Mouse (Mus musculus) hindbrain, embryonic 14.5 days (tissue): ENCODE results near the gene Xntrpc. TPM values are rescaled to one million over a fixed set of nuclear protein-coding genes. Genes with fewer than 3 reads are reported as not detected.
A peak's percentile ranks its signal among the peaks of the same experiment; 100 is the strongest.

Experiments
- ATAC-seq: fragments of 200-750 bp; cut with Nextera tagmentation; 2 replicates; pipeline ENCODE4 v1.8.0; 2017; ENCODE audit warnings: moderate number of reproducible peaks, mild to moderate bottlenecking, moderate TSS enrichment, moderate library complexity; ENCODE audit not compliant: low FRiP score
- DNase-seq: peaks from one replicate; pipeline ENCODE4 v3.0.0-alpha.2; 2015; ENCODE audit warnings: low spot score
- H3K27ac ChIP-seq: fragments of 300-500 bp; sonication (generic); 2 replicates; pipeline ENCODE4 v1.5.1; 2014; ENCODE audit warnings: mild to moderate bottlenecking, moderate library complexity
- H3K27me3 ChIP-seq: fragments of 300-500 bp; sonication (generic); 2 replicates; pipeline ENCODE4 v1.6.1; 2014; ENCODE audit warnings: mild to moderate bottlenecking, low read length, mixed read lengths; ENCODE audit not compliant: control insufficient read depth, insufficient read depth
- H3K36me3 ChIP-seq: fragments of 300-500 bp; sonication (generic); replicated peaks from 2 replicates; pipeline ENCODE4 v1.6.1; 2014; ENCODE audit not compliant: control insufficient read depth, insufficient read depth
- H3K4me1 ChIP-seq: fragments of 300-500 bp; sonication (generic); replicated peaks from 2 replicates; pipeline ENCODE4 v1.6.1; 2014; ENCODE audit warnings: antibody characterized with exemption, low read length, mixed read lengths; ENCODE audit not compliant: control insufficient read depth, insufficient read depth
- H3K4me2 ChIP-seq: fragments of 300-500 bp; sonication (generic); replicated peaks from 2 replicates; pipeline ENCODE4 v1.6.1; 2014; ENCODE audit warnings: mild to moderate bottlenecking, moderate library complexity
- H3K4me3 ChIP-seq: fragments of 300-500 bp; sonication (generic); replicated peaks from 2 replicates; pipeline ENCODE4 v1.5.1; 2014; ENCODE audit warnings: mild to moderate bottlenecking, low read length
- H3K9ac ChIP-seq: fragments of 300-500 bp; sonication (generic); 2 replicates; pipeline ENCODE4 v1.6.1; 2014
- H3K9me3 ChIP-seq: fragments of 300-500 bp; sonication (generic); 2 replicates; pipeline ENCODE4 v1.6.1; 2016; ENCODE audit warnings: low read length; ENCODE audit not compliant: control insufficient read depth
- WGBS: fragments of 180-500 bp; shearing (Covaris S2); extraction: QIAGEN DNeasy Blood & Tissue Kit; methylation state at CpG from one replicate; pipeline ENCODE4 v1.1.7; 2014; 5-methylcytosine and 5-hydroxymethylcytosine counted together
- polyA plus RNA-seq: library from polyadenylated mRNA; unstranded; fragments of >200 nt; fragmentation: Nextera tagmentation; extraction: Ambion mirVana; gene quantifications from 2 replicates; pipeline ENCODE4 v1.2.1, GENCODE M21; 2014

The Xntrpc gene
- polyA plus RNA-seq, 1 experiment from 2014 or later, result 1.2 TPM

- no peak within 1 kb of the TSS for H3K4me3 ChIP-seq
- 36% methylated on average over 5 of the region's 5 CpGs for WGBS
- no peak within 1 kb of the TSS for H3K27ac ChIP-seq
- no peak within 1 kb of the TSS for H3K4me2 ChIP-seq
- ATAC-seq, result no peak
- DNase-seq, result no peak
- H3K9ac ChIP-seq, result no peak within 1 kb of the TSS
- H3K36me3 ChIP-seq, result no peaks in the 10 kb centered on the region
- peaks cover 5% of the 10 kb centered on the region for H3K4me1 ChIP-seq
- no peaks in the 10 kb centered on the region for H3K9me3 ChIP-seq
- H3K27me3 ChIP-seq, result no peaks in the 10 kb centered on the region
Observed at GRCm38 (mm10) chr7:102101487-102101886, 36.0 kb downstream of the Xntrpc start, which contains the start of gene Art1. Art1 (plus strand) TSS chr7:102101743.

GRCm38 (mm10) chr7:102102241-102102640, 36.7 kb downstream of the Xntrpc start:
- no peak overlapping the region for H3K4me3 ChIP-seq
- no peak overlapping the region for H3K9ac ChIP-seq
- no peaks in the 10 kb centered on the region for H3K9me3 ChIP-seq
- WGBS, result 48% methylated on average over 8 of the region's 8 CpGs
- peaks cover 5% of the 10 kb centered on the region for H3K4me1 ChIP-seq
- H3K4me2 ChIP-seq, result no peak overlapping the region
- ATAC-seq, result no peak
- H3K27me3 ChIP-seq, result no peaks in the 10 kb centered on the region
- no peak for DNase-seq
- H3K36me3 ChIP-seq, result no peaks in the 10 kb centered on the region
- no peak overlapping the region for H3K27ac ChIP-seq

- Histone ChIP-seq H3K9me3 (no peaks in the 10 kb centered on the region), H3K36me3 (no peaks in the 10 kb centered on the region), H3K27me3 (no peaks in the 10 kb centered on the region), H3K4me1 (peaks cover 5% of the 10 kb centered on the region), H3K4me3 (no peak overlapping the region), H3K9ac (no peak overlapping the region), H3K4me2 (no peak overlapping the region), H3K27ac (no peak overlapping the region)
- DNase-seq (no peak), ATAC-seq (no peak)
- WGBS, result 53% methylated on average over 6 of the region's 6 CpGs
Observed at GRCm38 (mm10) chr7:102102696-102103095, 37.2 kb downstream of the Xntrpc start.

GRCm38 (mm10) chr7:102103555-102103954, 38.0 kb downstream of the Xntrpc start:
- Histone ChIP-seq H3K4me1 (peaks cover 5% of the 10 kb centered on the region), H3K27me3 (no peaks in the 10 kb centered on the region), H3K27ac (no peak overlapping the region), H3K9me3 (no peaks in the 10 kb centered on the region), H3K4me3 (no peak overlapping the region), H3K36me3 (no peaks in the 10 kb centered on the region), H3K4me2 (no peak overlapping the region), H3K9ac (no peak overlapping the region)
- DNase-seq, result no peak
- ATAC-seq, result no peak
- 80% methylated on average over 2 of the region's 2 CpGs for WGBS

- Histone ChIP-seq H3K27ac (no peak overlapping the region), H3K4me3 (no peak overlapping the region), H3K27me3 (no peaks in the 10 kb centered on the region), H3K9me3 (no peaks in the 10 kb centered on the region), H3K4me2 (no peak overlapping the region), H3K36me3 (no peaks in the 10 kb centered on the region), H3K4me1 (peaks cover 5% of the 10 kb centered on the region), H3K9ac (no peak overlapping the region)
- no peak for ATAC-seq
- DNase-seq, result no peak
- 66% methylated on average over 5 of the region's 5 CpGs for WGBS
Observed at GRCm38 (mm10) chr7:102104126-102104525, 38.6 kb downstream of the Xntrpc start.

GRCm38 (mm10) chr7:102106700-102107141, 41.2 kb downstream of the Xntrpc start:
- no peaks in the 10 kb centered on the region for H3K4me1 ChIP-seq
- H3K27ac ChIP-seq, result no peak overlapping the region
- H3K9me3 ChIP-seq, result no peaks in the 10 kb centered on the region
- H3K9ac ChIP-seq, result no peak overlapping the region; the same call in 1 of the 2 replicates
- ATAC-seq (peak; percentile 18; the same call in 1 of the 2 replicates), DNase-seq (no peak)
- no peaks in the 10 kb centered on the region for H3K27me3 ChIP-seq
- H3K4me3 ChIP-seq, result peak overlapping the region; percentile 14
- no peaks in the 10 kb centered on the region for H3K36me3 ChIP-seq
- H3K4me2 ChIP-seq, result peak overlapping the region; percentile 43
- WGBS, result 21% methylated on average over 23 of the region's 23 CpGs

GRCm38 (mm10) chr7:102108206-102108605, 42.7 kb downstream of the Xntrpc start:
- 96% methylated on average over 1 of the region's 1 CpGs for WGBS
- Histone ChIP-seq H3K27ac (no peak overlapping the region), H3K9ac (no peak overlapping the region), H3K9me3 (no peaks in the 10 kb centered on the region), H3K4me1 (no peaks in the 10 kb centered on the region), H3K36me3 (no peaks in the 10 kb centered on the region), H3K4me3 (no peak overlapping the region), H3K4me2 (no peak overlapping the region), H3K27me3 (no peaks in the 10 kb centered on the region)
- ATAC-seq (no peak), DNase-seq (no peak)

GRCm38 (mm10) chr7:102109171-102109570, 43.7 kb downstream of the Xntrpc start, which contains the start of gene Art5:
Art5 (minus strand) TSS chr7:102109489.
- H3K9me3 ChIP-seq, result no peaks in the 10 kb centered on the region
- no peaks in the 10 kb centered on the region for H3K27me3 ChIP-seq
- ATAC-seq (no peak), DNase-seq (no peak)
- H3K36me3 ChIP-seq, result no peaks in the 10 kb centered on the region
- H3K27ac ChIP-seq, result no peak within 1 kb of the TSS
- no peak within 1 kb of the TSS for H3K4me2 ChIP-seq
- H3K9ac ChIP-seq, result no peak within 1 kb of the TSS
- H3K4me3 ChIP-seq, result no peak within 1 kb of the TSS
- WGBS, result 78% methylated on average over 7 of the region's 7 CpGs
- no peaks in the 10 kb centered on the region for H3K4me1 ChIP-seq

GRCm38 (mm10) chr7:102109746-102110145, 44.2 kb downstream of the Xntrpc start:
- DNase-seq (no peak), ATAC-seq (no peak)
- Histone ChIP-seq H3K27me3 (no peaks in the 10 kb centered on the region), H3K9ac (no peak overlapping the region), H3K9me3 (no peaks in the 10 kb centered on the region), H3K27ac (no peak overlapping the region), H3K4me3 (no peak overlapping the region), H3K4me1 (no peaks in the 10 kb centered on the region), H3K4me2 (no peak overlapping the region), H3K36me3 (no peaks in the 10 kb centered on the region)
- WGBS, result 86% methylated on average over 4 of the region's 4 CpGs

GRCm38 (mm10) chr7:102113151-102113729, 47.7 kb downstream of the Xntrpc start:
- 78% methylated on average over 45 of the region's 45 CpGs for WGBS
- H3K4me2 ChIP-seq, result no peak overlapping the region

More at GRCm38 (mm10) chr7:102113151-102113729, 47.7 kb downstream of the Xntrpc start:
- DNase-seq, result no peak
- H3K9me3 ChIP-seq, result no peaks in the 10 kb centered on the region
- H3K27me3 ChIP-seq, result no peaks in the 10 kb centered on the region
- no peak overlapping the region for H3K9ac ChIP-seq
- no peak for ATAC-seq
- H3K4me3 ChIP-seq, result no peak overlapping the region
- peaks cover 2% of the 10 kb centered on the region; the same call in 1 of the 2 replicates for H3K36me3 ChIP-seq
- no peaks in the 10 kb centered on the region for H3K4me1 ChIP-seq
- no peak overlapping the region for H3K27ac ChIP-seq
